Mouse (Mus musculus): ENCODE results near the gene Sc5d. TPM values are rescaled to one million over a fixed set of nuclear protein-coding genes. Genes with fewer than 3 reads are reported as not detected.

The Sc5d gene
- total RNA-seq, 2 experiments from 2014 or later: 21.0 to 22.9 TPM

DNA sequence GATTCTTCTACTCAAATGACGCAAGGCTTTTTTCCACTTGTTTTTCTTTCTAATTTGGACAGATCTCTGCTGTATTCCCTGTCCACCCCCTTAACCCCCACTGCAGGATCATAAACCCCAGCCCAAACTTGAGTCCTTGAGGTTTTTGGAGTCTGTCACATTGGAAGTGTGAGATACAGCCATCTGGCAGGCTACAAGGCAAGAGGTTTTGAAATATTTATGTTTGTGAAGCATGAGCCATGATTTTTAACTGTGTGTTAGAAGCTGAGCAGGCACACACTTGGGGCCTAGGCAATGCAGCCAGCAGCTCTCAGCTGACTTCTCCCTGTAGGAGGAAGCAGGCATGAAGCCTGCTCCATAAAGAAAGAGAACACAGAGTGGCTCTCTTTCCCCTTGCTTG is 57.3 kb downstream of the Sc5d start:
- H3K4me3 ChIP-seq: no peak overlapping the region
- no peak for TF ChIP-seq CTCF (IDR thresholded peaks at IDR 0.05)
- H3K27ac ChIP-seq: peak overlapping the region; percentile 49; the same call in 1 of the 2 replicates
- intact Hi-C loops (cut with DNase I): loop anchor here (5.0 kb wide), 3 partner anchors 44 to 154 kb away; partner anchors contain the start of gene Sorl1
- DNase-seq: no peak

GRCm38 (mm10) chr9:42202271-42202670 is 61.8 kb downstream of the Sc5d start:
- TF ChIP-seq CTCF (IDR thresholded peaks at IDR 0.05): no peak
- no peak overlapping the region for H3K27ac ChIP-seq
- no peak for DNase-seq
- H3K4me3 ChIP-seq: no peak overlapping the region
- intact Hi-C loops (cut with DNase I): no loop called here

Other genes with a start within 250 kb of the Sc5d start
- gene Sorl1, start 140.0 kb downstream of the Sc5d start, total RNA-seq (2021): 10 to 100 TPM; 38.7 to 43.4 TPM
- 1 to 10 TPM in 1 of 2 experiments, under 1 TPM in 1; 0.77 to 1.2 TPM for gene Tecta, start 135.7 kb upstream of the Sc5d start, total RNA-seq (2021)
- gene Tbcel, start 243.6 kb upstream of the Sc5d start, total RNA-seq (2021): 10 to 100 TPM; 15.3 to 17.4 TPM